Mouse (Mus musculus) bone marrow, adult 2 months (tissue): ENCODE measurements at regions not wholly inside any gene's neighbourhood (a gene's known extent, or its start where the extent isn't known, plus 50 kb on each side); places are given as distances from the start of the nearest gene placed in this dataset.

Experiments used
- CTCF ChIP-seq: fragments of 200-500 bp; IDR thresholded peaks from 2 replicates; pipeline ENCODE4 v1.5.1; 2011; ENCODE audit warnings: low read length, control low read depth; ENCODE audit not compliant: control insufficient read depth, insufficient read depth
- POLR2A ChIP-seq: fragments of 200-500 bp; IDR thresholded peaks from 2 replicates; pipeline ENCODE4 v1.6.1; 2011; ENCODE audit warnings: low read depth, mild to moderate bottlenecking, control low read depth, low read length, borderline replicate concordance; ENCODE audit not compliant: control insufficient read depth

DNA sequence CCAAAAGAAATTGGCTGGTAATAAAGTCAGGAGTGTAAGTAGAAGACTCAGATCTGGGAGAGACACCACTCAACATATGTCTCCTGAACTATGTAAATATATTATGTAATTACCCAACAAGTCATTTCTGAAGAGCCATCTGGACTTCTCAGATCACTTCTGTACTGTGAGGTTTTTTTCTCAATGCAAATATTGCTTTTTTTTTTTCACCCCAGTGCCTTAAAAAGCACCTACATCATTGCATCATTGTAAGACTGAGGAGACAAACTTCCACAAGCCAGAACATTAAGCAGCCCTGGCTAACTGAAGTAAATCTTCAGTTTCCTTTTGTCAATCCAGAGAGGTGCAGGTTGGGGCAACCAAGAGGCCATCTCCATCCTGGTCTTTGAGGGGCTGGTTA lies 55.8 kb upstream of the Adtrp start:
- no peak for TF ChIP-seq CTCF
- no peak for TF ChIP-seq POLR2A
